Mouse (Mus musculus) C2C12 (cell line): ENCODE measurements around the gene Map1b.

ENCODE experiments used
- CTCF ChIP-seq: IDR thresholded peaks from one replicate; pipeline ENCODE4 v1.5.1; 2011; ENCODE audit not compliant: control insufficient read depth, insufficient read depth, insufficient read length
- MAX ChIP-seq: IDR thresholded peaks from one replicate; pipeline ENCODE4 v1.6.1; 2011; ENCODE audit warnings: mild to moderate bottlenecking, control low read depth
- MYOD1 ChIP-seq: IDR thresholded peaks from one replicate; pipeline ENCODE4 v1.6.1; 2011; ENCODE audit warnings: low read depth; ENCODE audit not compliant: control insufficient read depth, insufficient read length
- MYOG ChIP-seq: IDR thresholded peaks from one replicate; pipeline ENCODE4 v1.6.1; 2011; ENCODE audit not compliant: control insufficient read depth, insufficient read length; ENCODE audit errors: extremely low read depth
- USF1 ChIP-seq: IDR thresholded peaks from one replicate; pipeline ENCODE4 v1.6.1; 2011; ENCODE audit warnings: low read depth, mild to moderate bottlenecking, control low read depth, moderate library complexity

DNA sequence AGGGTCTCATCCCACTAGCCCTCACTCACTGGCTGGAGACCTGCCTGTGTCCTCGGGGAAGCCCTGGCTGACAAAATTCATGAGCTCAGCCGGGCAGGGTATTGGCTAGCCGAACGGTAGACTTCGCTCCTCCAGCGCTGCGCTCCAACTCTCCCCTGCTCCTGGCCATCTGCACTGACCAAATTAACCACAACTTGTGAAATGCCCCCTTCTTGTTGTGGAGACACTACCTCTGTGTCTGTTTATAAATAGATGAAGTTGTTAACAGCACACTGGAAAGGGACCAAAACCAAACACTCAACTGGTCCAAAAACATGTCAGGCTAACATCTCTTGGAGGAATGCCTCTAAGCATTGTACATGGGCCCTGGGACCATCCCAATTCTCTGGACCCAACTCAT is 42.2 kb downstream of the Map1b start:
- TF ChIP-seq CTCF, result no peak
- TF ChIP-seq MAX, result no peak
- TF ChIP-seq MYOG, result no peak
- no peak for TF ChIP-seq USF1
- no peak for TF ChIP-seq MYOD1
